ENCODE assay signal across 26 mouse cellular contexts in the genomic region with DNA sequence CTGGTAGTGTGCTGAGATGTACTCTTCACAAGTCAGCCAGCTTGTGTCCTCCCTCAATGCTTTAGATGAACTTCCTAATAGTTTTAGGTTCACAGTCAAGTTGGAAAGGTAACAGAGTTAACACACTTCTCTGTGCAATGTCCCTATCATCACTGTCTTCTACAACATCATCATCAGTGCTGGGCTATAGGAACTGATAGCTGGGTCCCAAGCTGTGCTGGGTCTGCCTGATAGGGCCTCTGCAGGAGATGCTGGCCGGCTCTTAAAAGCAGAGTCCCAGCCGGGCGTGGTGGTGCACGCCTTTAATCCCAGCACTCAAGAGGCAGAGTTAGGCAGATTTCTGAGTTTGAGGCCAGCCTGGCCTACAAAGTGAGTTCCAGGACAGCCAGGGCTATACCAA.
"Had no signal": no experiment of that assay in that cellular context is flagged by ENCODE, and none has a peak within 500 bp of the region (broad histone marks: within the 10 kb centered on the region; RNA-seq: fewer than 3 reads in every experiment).

No protein-coding gene starts in this region.

- H3K27ac ChIP-seq: embryonic facial prominence, embryonic 10.5 days; embryonic facial prominence, embryonic 12.5 days; embryonic facial prominence, embryonic 13.5 days; embryonic facial prominence, embryonic 15.5 days; forebrain, embryonic 10.5 days; forebrain, embryonic 12.5 days; forebrain, embryonic 13.5 days; forebrain, embryonic 15.5 days; gastrocnemius, adult 2 months; heart, adult 2 months had no signal

- H3K9me3 ChIP-seq: embryonic facial prominence, embryonic 10.5 days; embryonic facial prominence, embryonic 12.5 days; embryonic facial prominence, embryonic 13.5 days; embryonic facial prominence, embryonic 15.5 days; forebrain, embryonic 10.5 days; forebrain, embryonic 12.5 days; forebrain, embryonic 13.5 days; forebrain, embryonic 15.5 days had no signal

- H3K36me3 ChIP-seq: embryonic facial prominence, embryonic 10.5 days; embryonic facial prominence, embryonic 12.5 days; embryonic facial prominence, embryonic 13.5 days; embryonic facial prominence, embryonic 15.5 days; forebrain, embryonic 10.5 days; forebrain, embryonic 12.5 days; forebrain, embryonic 15.5 days had no signal

- H3K9ac ChIP-seq: embryonic facial prominence, embryonic 12.5 days; embryonic facial prominence, embryonic 13.5 days; embryonic facial prominence, embryonic 15.5 days; forebrain, embryonic 12.5 days; forebrain, embryonic 13.5 days; forebrain, embryonic 15.5 days; forebrain, postnatal 0 days had no signal

- H3K27me3 ChIP-seq: embryonic facial prominence, embryonic 12.5 days; embryonic facial prominence, embryonic 13.5 days; embryonic facial prominence, embryonic 15.5 days; forebrain, embryonic 12.5 days; forebrain, embryonic 13.5 days; forebrain, embryonic 15.5 days had no signal

- H3K4me3 ChIP-seq: embryonic facial prominence, embryonic 10.5 days; embryonic facial prominence, embryonic 12.5 days; embryonic facial prominence, embryonic 13.5 days; embryonic facial prominence, embryonic 15.5 days; erythroblast, embryonic 14.5 days; forebrain, embryonic 10.5 days; forebrain, embryonic 12.5 days; forebrain, embryonic 13.5 days; forebrain, embryonic 15.5 days; gastrocnemius, adult 2 months; heart, adult 2 months had no signal

- DNase-seq: cerebellum, adult 9-10 months; cerebellum, adult 9-11 months; cerebellum, postnatal 10 days; cerebellum, postnatal 14 days; cerebellum, postnatal 25 days; cerebellum, postnatal 36 days; embryo, embryonic 11 days; forebrain, postnatal 0 days; gastrocnemius, adult 2 months; gastrocnemius, postnatal 10 days; gastrocnemius, postnatal 14 days; gastrocnemius, postnatal 25 days; gastrocnemius, postnatal 36 days; heart, adult 18-20 months; heart, adult 2 months had no signal

- H3K4me1 ChIP-seq: embryonic facial prominence, embryonic 12.5 days; forebrain, embryonic 12.5 days; forebrain, embryonic 13.5 days; forebrain, embryonic 15.5 days had no signal

- ATAC-seq: forebrain, embryonic 13.5 days; forebrain, embryonic 14.5 days; forebrain, embryonic 15.5 days; forebrain, embryonic 16.5 days; forebrain, postnatal 0 days had no signal
